Mouse (Mus musculus) fat pad, adult 2 months (tissue): Measurements from ENCODE around the gene Sox4.

ENCODE experiments used
- DNase-seq: peaks from one replicate; pipeline ENCODE4 v3.0.0-alpha.2; 2011; ENCODE audit warnings: low read depth, low spot score; ENCODE audit errors: extremely low read depth

Sox4 gene

GRCm38 (mm10) chr13:28953581-28953991 lies at the start of gene Sox4:
Gene Sox4 (minus strand): TSS chr13:28953713.
- peak; percentile 68 for DNase-seq

GRCm38 (mm10) chr13:28991899-28992664 lies 38.6 kb upstream of the Sox4 start:
- no peak for DNase-seq

- peak; percentile 23 for DNase-seq
Observed at GRCm38 (mm10) chr13:28988751-28989703, 35.5 kb upstream of the Sox4 start.

GRCm38 (mm10) chr13:28980681-28981080 lies 27.2 kb upstream of the Sox4 start:
- DNase-seq = no peak

GRCm38 (mm10) chr13:28975011-28975410 lies 21.5 kb upstream of the Sox4 start:
- no peak for DNase-seq

DNA sequence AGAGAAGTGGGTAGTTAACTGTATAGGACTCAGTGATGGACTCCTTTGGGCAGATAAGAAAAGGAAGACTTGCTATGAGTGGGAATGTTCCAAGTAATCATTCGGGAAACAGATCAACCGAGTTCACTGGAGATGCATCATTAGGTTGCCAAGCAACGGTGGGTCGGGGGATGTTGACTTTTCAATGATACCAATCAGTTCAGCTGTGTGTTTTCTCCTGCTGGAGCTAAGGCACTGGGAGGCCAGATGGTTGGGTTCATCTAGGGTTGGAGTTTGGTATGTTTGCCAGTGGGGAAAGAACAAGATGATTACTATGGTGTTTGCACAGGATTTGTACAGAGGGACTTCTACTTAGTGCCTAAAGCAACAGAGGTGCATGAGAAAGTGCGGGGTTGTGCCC lies 21.1 kb upstream of the Sox4 start:
- DNase-seq = no peak

GRCm38 (mm10) chr13:28960916-28961315 lies 7.4 kb upstream of the Sox4 start:
- no peak for DNase-seq

GRCm38 (mm10) chr13:28959458-28959978 lies 6.0 kb upstream of the Sox4 start:
- no peak for DNase-seq

DNA sequence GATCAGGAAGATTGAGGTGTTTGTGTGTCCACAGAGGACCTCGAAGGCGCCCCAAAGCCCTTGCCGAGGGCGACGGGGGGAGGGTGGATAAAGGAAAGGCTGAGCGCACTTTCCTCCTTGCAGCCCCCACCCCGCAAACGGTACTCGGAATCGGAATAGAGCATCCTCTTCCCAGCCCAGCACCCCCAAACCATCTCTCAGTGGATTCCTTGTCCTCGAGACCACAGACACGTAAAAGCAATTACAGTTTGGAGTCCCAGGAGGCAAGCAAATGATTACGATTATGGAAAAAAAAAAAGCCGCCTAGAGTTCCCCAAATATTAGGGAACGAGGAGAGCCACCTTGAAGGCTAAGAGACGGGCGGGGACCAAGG lies 5.5 kb upstream of the Sox4 start:
- DNase-seq = no peak

- DNase-seq = no peak
Observed at GRCm38 (mm10) chr13:28958211-28959067, 4.9 kb upstream of the Sox4 start.

DNA sequence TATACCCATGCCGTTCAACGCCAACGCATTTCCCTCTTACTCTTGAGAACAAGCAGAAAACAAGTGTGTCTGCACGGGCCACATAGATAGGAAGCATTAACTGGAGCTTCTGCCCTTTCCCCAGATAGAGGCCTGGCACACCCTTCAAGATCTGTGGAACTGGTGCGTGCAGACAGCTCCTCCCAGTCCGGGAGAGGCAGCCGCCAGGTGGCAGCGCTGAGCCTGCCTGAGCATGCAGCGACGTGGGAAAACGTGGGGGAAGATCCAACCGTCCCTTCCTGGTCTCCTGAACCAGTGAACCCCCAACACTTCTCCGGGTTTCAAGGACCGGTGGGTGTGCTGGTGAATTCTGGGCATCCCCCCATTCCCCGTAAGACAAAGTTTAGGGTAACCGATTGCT lies 4.3 kb upstream of the Sox4 start:
- DNase-seq = no peak

GRCm38 (mm10) chr13:28952576-28953571 lies 639 bp downstream of the Sox4 start:
- DNase-seq = peak; percentile 55

GRCm38 (mm10) chr13:28951691-28952575 lies 1.6 kb downstream of the Sox4 start:
- DNase-seq = no peak

GRCm38 (mm10) chr13:28950623-28951491 lies 2.7 kb downstream of the Sox4 start:
- DNase-seq = no peak

DNA sequence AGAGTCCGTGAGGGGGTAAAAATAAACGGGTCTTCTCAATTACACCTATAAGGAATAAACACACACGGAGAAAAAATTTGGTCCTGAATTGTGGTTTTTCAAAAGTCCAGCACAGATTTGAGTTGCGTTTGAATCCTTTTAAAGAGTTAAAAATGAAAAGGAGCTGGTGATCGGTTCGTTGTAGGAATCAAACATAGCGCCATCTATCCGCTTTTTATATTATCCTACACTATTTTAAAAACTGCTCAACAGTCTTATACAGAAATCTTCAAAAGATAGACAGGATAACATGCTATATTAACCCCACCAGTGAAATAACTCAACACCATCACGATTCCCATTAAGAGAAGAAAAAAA lies 3.3 kb downstream of the Sox4 start:
- no peak for DNase-seq

- DNase-seq = no peak
Observed at GRCm38 (mm10) chr13:28949279-28949915, 4.1 kb downstream of the Sox4 start.

GRCm38 (mm10) chr13:28948541-28948940 lies 5.0 kb downstream of the Sox4 start:
- no peak for DNase-seq
